Mouse (Mus musculus) forebrain, postnatal 0 days (tissue): ENCODE measurements at regions not wholly inside any gene's neighbourhood (a gene's known extent, or its start where the extent isn't known, plus 50 kb on each side); places are given as distances from the start of the nearest gene placed in this dataset.

Source experiments
- ATAC-seq: fragments of 200-750 bp; cut with Nextera tagmentation; 2 replicates; pipeline ENCODE4 v1.8.0; 2017; ENCODE audit warnings: mild to moderate bottlenecking, moderate library complexity
- DNase-seq: peaks from one replicate; pipeline ENCODE4 v3.0.0-alpha.2; 2015
- H3K27ac ChIP-seq: fragments of 300-500 bp; sonication (generic); 2 replicates; pipeline ENCODE4 v1.5.1; 2014; ENCODE audit warnings: low read depth, mild to moderate bottlenecking, antibody characterized with exemption, low read length, moderate library complexity, mixed read lengths
- H3K27me3 ChIP-seq: fragments of 300-500 bp; sonication (generic); 2 replicates; pipeline ENCODE4 v1.6.1; 2014; ENCODE audit warnings: mild to moderate bottlenecking, low read length, mixed read lengths; ENCODE audit not compliant: insufficient read depth
- H3K36me3 ChIP-seq: fragments of 300-500 bp; sonication (generic); 2 replicates; pipeline ENCODE4 v1.6.1; 2014; ENCODE audit warnings: mild to moderate bottlenecking, moderate library complexity; ENCODE audit not compliant: insufficient read depth
- H3K4me1 ChIP-seq: fragments of 300-500 bp; sonication (generic); 2 replicates; pipeline ENCODE4 v1.6.1; 2014; ENCODE audit warnings: antibody characterized with exemption; ENCODE audit not compliant: insufficient read depth
- H3K4me2 ChIP-seq: fragments of 300-500 bp; sonication (generic); 2 replicates; pipeline ENCODE4 v1.6.1; 2014; ENCODE audit warnings: low read depth, mild to moderate bottlenecking, moderate library complexity
- H3K4me3 ChIP-seq: fragments of 300-500 bp; sonication (generic); 2 replicates; pipeline ENCODE4 v1.5.1; 2014; ENCODE audit warnings: low read depth, low read length, mixed read lengths
- H3K9ac ChIP-seq: fragments of 300-500 bp; sonication (generic); 2 replicates; pipeline ENCODE4 v1.6.1; 2014; ENCODE audit warnings: mild to moderate bottlenecking
- H3K9me3 ChIP-seq: fragments of 300-500 bp; sonication (generic); 2 replicates; pipeline ENCODE4 v1.6.1; 2016; ENCODE audit warnings: low read length
- CTCF ChIP-seq: sonication (generic); IDR thresholded peaks from 2 replicates; pipeline ENCODE4 v1.5.1; 2016; ENCODE audit warnings: antibody characterized with exemption, control low read depth, low read depth
- WGBS: fragments of 180-500 bp; shearing (Covaris S2); extraction: QIAGEN DNeasy Blood & Tissue Kit; methylation state at CpG from one replicate; pipeline ENCODE4 v1.1.7; 2014; 5-methylcytosine and 5-hydroxymethylcytosine counted together

GRCm38 (mm10) chr3:125155319-125155718, 248.6 kb upstream of the Ndst4 start:
- 73% methylated on average over 1 of the region's 1 CpGs for WGBS

GRCm38 (mm10) chr3:125159763-125160162, 244.1 kb upstream of the Ndst4 start:
- no peak overlapping the region for H3K4me2 ChIP-seq
- no peaks in the 10 kb centered on the region for H3K27me3 ChIP-seq
- H3K4me3 ChIP-seq: no peak overlapping the region
- no peak overlapping the region for H3K9ac ChIP-seq
- no peaks in the 10 kb centered on the region for H3K36me3 ChIP-seq
- TF ChIP-seq CTCF: no peak
- no peak overlapping the region for H3K27ac ChIP-seq
- no peaks in the 10 kb centered on the region for H3K4me1 ChIP-seq
- ATAC-seq (no peak), DNase-seq (no peak)
- 93% methylated on average over 5 of the region's 5 CpGs for WGBS
- H3K9me3 ChIP-seq: no peaks in the 10 kb centered on the region

More at GRCm38 (mm10) chr3:125155319-125155718, 248.6 kb upstream of the Ndst4 start:
- no peak for TF ChIP-seq CTCF
- no peak overlapping the region for H3K4me2 ChIP-seq
- no peaks in the 10 kb centered on the region for H3K9me3 ChIP-seq
- no peak overlapping the region for H3K4me3 ChIP-seq
- DNase-seq: no peak
- H3K36me3 ChIP-seq: no peaks in the 10 kb centered on the region
- H3K27me3 ChIP-seq: no peaks in the 10 kb centered on the region
- H3K4me1 ChIP-seq: no peaks in the 10 kb centered on the region
- no peak for ATAC-seq
- H3K27ac ChIP-seq: no peak overlapping the region
- no peak overlapping the region for H3K9ac ChIP-seq

- DNase-seq (no peak), ATAC-seq (no peak)
- no peak for TF ChIP-seq CTCF
- no peak overlapping the region for H3K4me2 ChIP-seq
- H3K27ac ChIP-seq: no peak overlapping the region
- no peaks in the 10 kb centered on the region for H3K36me3 ChIP-seq
- H3K9me3 ChIP-seq: no peaks in the 10 kb centered on the region
- H3K4me3 ChIP-seq: no peak overlapping the region
- H3K4me1 ChIP-seq: no peaks in the 10 kb centered on the region
- H3K9ac ChIP-seq: no peak overlapping the region
- no peaks in the 10 kb centered on the region for H3K27me3 ChIP-seq
Observed at GRCm38 (mm10) chr3:125190571-125190970, 213.3 kb upstream of the Ndst4 start.

GRCm38 (mm10) chr3:125220913-125221312, 183.0 kb upstream of the Ndst4 start:
- TF ChIP-seq CTCF: no peak
- 98% methylated on average over 2 of the region's 2 CpGs for WGBS
- H3K36me3 ChIP-seq: no peaks in the 10 kb centered on the region
- H3K9me3 ChIP-seq: no peaks in the 10 kb centered on the region
- no peaks in the 10 kb centered on the region for H3K27me3 ChIP-seq
- H3K4me1 ChIP-seq: no peaks in the 10 kb centered on the region
- no peak overlapping the region for H3K4me2 ChIP-seq
- H3K27ac ChIP-seq: no peak overlapping the region
- H3K4me3 ChIP-seq: no peak overlapping the region
- DNase-seq (no peak), ATAC-seq (no peak)
- no peak overlapping the region for H3K9ac ChIP-seq

- 91% methylated on average over 3 of the region's 3 CpGs for WGBS
- TF ChIP-seq CTCF: no peak
- no peaks in the 10 kb centered on the region for H3K9me3 ChIP-seq
- H3K4me1 ChIP-seq: no peaks in the 10 kb centered on the region
- H3K4me2 ChIP-seq: no peak overlapping the region
- H3K27me3 ChIP-seq: no peaks in the 10 kb centered on the region
- DNase-seq: no peak
- H3K36me3 ChIP-seq: no peaks in the 10 kb centered on the region
- no peak overlapping the region for H3K27ac ChIP-seq
- H3K4me3 ChIP-seq: no peak overlapping the region
- H3K9ac ChIP-seq: no peak overlapping the region
- ATAC-seq: no peak
Observed at GRCm38 (mm10) chr3:125251124-125251523, 152.8 kb upstream of the Ndst4 start.

- no peak for TF ChIP-seq CTCF
- Histone ChIP-seq H3K4me2 (no peak overlapping the region), H3K4me3 (no peak overlapping the region), H3K9me3 (no peaks in the 10 kb centered on the region), H3K27ac (no peak overlapping the region), H3K36me3 (no peaks in the 10 kb centered on the region), H3K9ac (no peak overlapping the region), H3K4me1 (no peaks in the 10 kb centered on the region), H3K27me3 (no peaks in the 10 kb centered on the region)
- ATAC-seq (no peak), DNase-seq (no peak)
- WGBS: 67% methylated on average over 2 of the region's 2 CpGs
Observed at GRCm38 (mm10) chr3:125260909-125261308, 143.0 kb upstream of the Ndst4 start.

- H3K36me3 ChIP-seq: no peaks in the 10 kb centered on the region
- H3K27me3 ChIP-seq: no peaks in the 10 kb centered on the region
- WGBS: 82% methylated on average over 5 of the region's 5 CpGs
- ATAC-seq (no peak), DNase-seq (no peak)
- H3K9ac ChIP-seq: no peak overlapping the region
- no peaks in the 10 kb centered on the region for H3K4me1 ChIP-seq
- TF ChIP-seq CTCF: no peak
- H3K4me2 ChIP-seq: no peak overlapping the region
- H3K4me3 ChIP-seq: no peak overlapping the region
- H3K9me3 ChIP-seq: no peaks in the 10 kb centered on the region
- H3K27ac ChIP-seq: no peak overlapping the region
Observed at GRCm38 (mm10) chr3:125270695-125271094, 133.2 kb upstream of the Ndst4 start.

GRCm38 (mm10) chr3:125271215-125271614, 132.7 kb upstream of the Ndst4 start:
- no peak for DNase-seq
- H3K27ac ChIP-seq: no peak overlapping the region
- no peaks in the 10 kb centered on the region for H3K9me3 ChIP-seq
- H3K27me3 ChIP-seq: no peaks in the 10 kb centered on the region
- WGBS: 3% methylated on average over 2 of the region's 2 CpGs
- H3K4me3 ChIP-seq: no peak overlapping the region
- no peak for ATAC-seq
- H3K4me1 ChIP-seq: no peaks in the 10 kb centered on the region
- no peak overlapping the region for H3K4me2 ChIP-seq
- no peaks in the 10 kb centered on the region for H3K36me3 ChIP-seq
- TF ChIP-seq CTCF: no peak; the same call in 1 of the 2 replicates
- no peak overlapping the region for H3K9ac ChIP-seq
